Mouse (Mus musculus): ENCODE results near the gene Pex6. TPM values are rescaled to one million over a fixed set of nuclear protein-coding genes. Genes with fewer than 3 reads are reported as not detected.

Pex6 gene
- polyA plus RNA-seq, 1 experiment from 2014 or later = 10.4 TPM

DNA sequence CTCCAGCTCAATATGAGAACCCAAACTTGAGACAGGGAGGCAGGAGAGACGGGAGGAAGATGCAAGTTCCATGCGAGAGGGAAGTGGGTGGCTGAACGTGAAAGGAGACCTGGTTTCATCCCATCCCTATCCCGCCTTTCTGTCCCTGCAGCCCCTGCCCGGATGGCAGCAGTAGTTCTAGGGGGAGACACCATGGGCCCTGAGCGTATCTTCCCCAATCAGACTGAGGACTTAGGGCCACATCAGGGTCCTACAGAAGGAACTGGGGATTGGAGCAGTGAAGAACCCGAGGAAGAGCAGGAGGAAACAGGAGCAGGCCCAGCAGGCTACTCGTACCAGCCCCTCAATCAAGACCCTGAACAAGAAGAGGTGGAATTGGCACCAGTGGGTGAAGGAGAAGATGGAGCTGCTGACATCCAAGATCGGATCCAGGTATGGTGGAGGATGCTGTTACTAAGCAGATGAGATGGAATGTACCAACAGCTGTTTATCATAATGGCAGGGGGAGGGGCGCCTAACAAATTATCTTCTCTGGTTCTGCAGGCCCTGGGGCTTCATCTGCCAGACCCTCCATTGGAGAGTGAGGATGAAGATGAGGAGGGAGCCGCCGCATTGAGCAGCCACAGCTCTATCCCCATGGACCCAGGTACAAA is 29.7 kb upstream of the Pex6 start:
- Histone ChIP-seq H3K4me1 (replicated peaks; ENCODE audit: control insufficient read depth, insufficient read depth, low read length) (peaks cover 3% of the 10 kb centered on the region; the same call in 1 of the 2 replicates), H3K4me3 (ENCODE audit: low read depth, low read length) (peak overlapping the region; percentile 87), H3K27me3 (replicated peaks; ENCODE audit: control insufficient read depth, insufficient read depth, low read length) (no peaks in the 10 kb centered on the region), H3K4me2 (replicated peaks; ENCODE audit: low read depth) (peak overlapping the region; percentile 89), H3K9ac (ENCODE audit: low read depth, low read length) (peak overlapping the region; percentile 67), H3K27ac (ENCODE audit: low read depth, low read length) (0 out of 2 replicates have a peak overlapping the region, but pooled peaks have one; percentile 50), H3K9me3 (ENCODE audit: control insufficient read depth) (no peaks in the 10 kb centered on the region), H3K36me3 (ENCODE audit: control insufficient read depth, insufficient read depth) (peaks cover 48% of the 10 kb centered on the region)
- WGBS = 21% methylated on average over 12 of the region's 12 CpGs
- no peak for ATAC-seq
- TF ChIP-seq CTCF (IDR thresholded peaks at IDR 0.05; ENCODE audit: low read depth) = no peak

DNA sequence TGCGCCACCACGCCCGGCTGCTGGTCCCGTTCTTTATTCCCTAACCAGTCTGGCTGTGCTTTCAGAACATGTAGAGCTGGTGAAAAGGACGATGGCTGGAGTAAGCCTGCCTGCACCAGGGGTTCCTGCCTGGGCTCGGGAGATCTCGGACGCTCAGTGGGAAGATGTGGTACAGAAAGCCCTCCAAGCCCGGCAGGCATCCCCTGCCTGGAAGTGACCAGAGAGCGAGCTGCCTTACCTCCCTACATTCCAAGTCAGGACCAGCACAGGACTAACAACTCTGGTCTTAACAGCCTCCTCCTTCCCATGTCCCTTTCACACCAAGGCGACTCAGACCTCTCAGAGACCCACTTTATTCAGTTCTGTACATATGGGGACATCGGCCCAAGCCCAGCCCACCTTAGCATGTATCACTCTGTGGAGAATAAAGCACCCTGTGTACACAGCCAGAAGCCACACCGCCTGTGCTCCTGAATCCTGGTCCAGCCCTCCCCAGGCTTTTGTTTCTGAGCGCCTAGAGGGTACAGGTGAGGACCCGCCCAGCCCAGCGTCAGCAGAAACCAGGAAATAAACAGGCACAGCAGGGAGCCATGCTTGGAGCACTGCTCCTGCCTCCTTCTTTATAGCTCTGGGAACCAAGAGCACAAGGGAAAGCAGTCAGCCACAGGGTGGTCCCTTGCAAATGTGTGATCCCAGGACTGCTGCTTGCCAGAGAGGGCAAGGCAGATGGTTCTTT is 28.4 kb upstream of the Pex6 start:
- Histone ChIP-seq H3K27me3 (replicated peaks; ENCODE audit: control insufficient read depth, insufficient read depth, low read length) (no peaks in the 10 kb centered on the region), H3K4me3 (ENCODE audit: low read depth, low read length) (no peak overlapping the region), H3K27ac (ENCODE audit: low read depth, low read length) (peak overlapping the region; percentile 15; the same call in 1 of the 2 replicates), H3K9me3 (ENCODE audit: control insufficient read depth) (no peaks in the 10 kb centered on the region), H3K4me1 (replicated peaks; ENCODE audit: control insufficient read depth, insufficient read depth, low read length) (peaks cover 3% of the 10 kb centered on the region; the same call in 1 of the 2 replicates), H3K4me2 (replicated peaks; ENCODE audit: low read depth) (no peak overlapping the region), H3K36me3 (ENCODE audit: control insufficient read depth, insufficient read depth) (peaks cover 48% of the 10 kb centered on the region), H3K9ac (ENCODE audit: low read depth, low read length) (no peak overlapping the region)
- no peak for ATAC-seq
- TF ChIP-seq CTCF (IDR thresholded peaks at IDR 0.05; ENCODE audit: low read depth) = no peak
- WGBS = 76% methylated on average over 16 of the region's 16 CpGs

DNA sequence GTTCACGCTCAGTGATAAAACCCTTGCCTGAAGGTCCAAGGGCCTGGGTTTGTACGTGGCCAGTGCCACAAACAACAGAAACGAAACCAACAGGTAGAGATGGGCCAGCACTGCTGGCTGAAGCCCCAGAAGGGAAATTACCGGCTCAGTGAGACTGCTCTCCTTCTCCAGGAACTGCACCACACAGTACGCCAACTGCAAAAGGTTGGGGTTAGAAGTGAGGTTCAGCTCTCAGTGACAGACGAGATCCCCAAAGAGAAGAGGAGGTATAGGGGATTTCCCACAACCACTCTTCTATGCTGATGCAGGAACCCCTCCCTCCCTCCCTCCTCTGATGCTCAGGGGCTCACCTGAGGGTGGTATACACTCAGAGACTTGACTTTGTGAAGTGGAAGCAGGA is 25.4 kb upstream of the Pex6 start:
- 81% methylated on average over 6 of the region's 6 CpGs for WGBS
- Histone ChIP-seq H3K36me3 (ENCODE audit: control insufficient read depth, insufficient read depth) (peaks cover 58% of the 10 kb centered on the region), H3K4me1 (replicated peaks; ENCODE audit: control insufficient read depth, insufficient read depth, low read length) (peaks cover 3% of the 10 kb centered on the region; the same call in 1 of the 2 replicates), H3K27ac (ENCODE audit: low read depth, low read length) (no peak overlapping the region), H3K9ac (ENCODE audit: low read depth, low read length) (no peak overlapping the region), H3K4me2 (replicated peaks; ENCODE audit: low read depth) (no peak overlapping the region), H3K27me3 (replicated peaks; ENCODE audit: control insufficient read depth, insufficient read depth, low read length) (no peaks in the 10 kb centered on the region), H3K9me3 (ENCODE audit: control insufficient read depth) (no peaks in the 10 kb centered on the region), H3K4me3 (ENCODE audit: low read depth, low read length) (no peak overlapping the region)
- no peak for TF ChIP-seq CTCF (IDR thresholded peaks at IDR 0.05; ENCODE audit: low read depth)
- no peak for ATAC-seq

DNA sequence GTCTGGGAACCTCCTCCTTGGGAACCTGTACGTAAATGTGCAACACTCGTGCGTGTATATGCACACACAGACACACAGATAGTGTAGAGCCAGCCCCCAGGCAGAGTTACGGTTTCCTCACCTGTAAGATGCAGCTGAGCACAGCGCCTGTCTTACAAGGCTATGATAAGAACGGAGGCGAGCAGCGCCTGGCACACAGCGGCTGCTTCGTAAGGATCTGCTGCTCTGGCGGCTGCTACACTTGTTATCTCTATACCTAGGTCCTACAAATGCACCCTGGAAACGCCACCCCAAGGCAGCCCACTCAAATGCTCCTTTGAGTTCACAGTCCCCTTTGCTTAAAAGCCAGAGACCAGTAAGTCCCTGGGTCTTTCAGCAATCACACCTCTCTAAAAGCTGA is 20.6 kb upstream of the Pex6 start:
- Histone ChIP-seq H3K36me3 (ENCODE audit: control insufficient read depth, insufficient read depth) (peaks cover 42% of the 10 kb centered on the region), H3K27ac (ENCODE audit: low read depth, low read length) (no peak overlapping the region), H3K4me2 (replicated peaks; ENCODE audit: low read depth) (no peak overlapping the region), H3K27me3 (replicated peaks; ENCODE audit: control insufficient read depth, insufficient read depth, low read length) (no peaks in the 10 kb centered on the region), H3K4me3 (ENCODE audit: low read depth, low read length) (no peak overlapping the region), H3K4me1 (replicated peaks; ENCODE audit: control insufficient read depth, insufficient read depth, low read length) (no peaks in the 10 kb centered on the region), H3K9ac (ENCODE audit: low read depth, low read length) (no peak overlapping the region), H3K9me3 (ENCODE audit: control insufficient read depth) (no peaks in the 10 kb centered on the region)
- no peak for ATAC-seq
- TF ChIP-seq CTCF (IDR thresholded peaks at IDR 0.05; ENCODE audit: low read depth) = no peak
- 87% methylated on average over 12 of the region's 12 CpGs for WGBS

DNA sequence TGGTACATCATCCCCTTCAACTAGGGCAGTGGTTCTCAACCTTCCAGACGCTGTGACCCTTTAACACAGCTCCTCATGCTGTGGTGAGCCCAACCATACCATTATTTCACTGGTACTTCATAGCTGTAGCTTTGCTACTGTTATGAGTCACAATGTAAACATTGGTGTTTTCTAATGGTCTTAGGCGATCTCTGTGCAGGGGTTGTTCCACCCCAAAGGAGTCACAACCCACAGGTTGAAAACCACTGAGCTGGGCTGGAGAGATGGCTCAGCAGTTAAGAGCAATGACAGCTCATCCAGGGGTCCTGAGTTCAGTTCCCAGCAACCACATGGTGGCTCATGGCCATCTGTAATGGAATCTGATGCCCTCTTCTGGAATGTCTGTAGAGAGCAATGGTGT is 19.9 kb upstream of the Pex6 start:
- Histone ChIP-seq H3K27me3 (replicated peaks; ENCODE audit: control insufficient read depth, insufficient read depth, low read length) (no peaks in the 10 kb centered on the region), H3K9me3 (ENCODE audit: control insufficient read depth) (no peaks in the 10 kb centered on the region), H3K27ac (ENCODE audit: low read depth, low read length) (no peak overlapping the region), H3K4me2 (replicated peaks; ENCODE audit: low read depth) (no peak overlapping the region), H3K9ac (ENCODE audit: low read depth, low read length) (no peak overlapping the region), H3K4me3 (ENCODE audit: low read depth, low read length) (no peak overlapping the region), H3K36me3 (ENCODE audit: control insufficient read depth, insufficient read depth) (peaks cover 36% of the 10 kb centered on the region), H3K4me1 (replicated peaks; ENCODE audit: control insufficient read depth, insufficient read depth, low read length) (no peaks in the 10 kb centered on the region)
- 76% methylated on average over 2 of the region's 2 CpGs for WGBS
- ATAC-seq = no peak
- TF ChIP-seq CTCF (IDR thresholded peaks at IDR 0.05; ENCODE audit: low read depth) = no peak

DNA sequence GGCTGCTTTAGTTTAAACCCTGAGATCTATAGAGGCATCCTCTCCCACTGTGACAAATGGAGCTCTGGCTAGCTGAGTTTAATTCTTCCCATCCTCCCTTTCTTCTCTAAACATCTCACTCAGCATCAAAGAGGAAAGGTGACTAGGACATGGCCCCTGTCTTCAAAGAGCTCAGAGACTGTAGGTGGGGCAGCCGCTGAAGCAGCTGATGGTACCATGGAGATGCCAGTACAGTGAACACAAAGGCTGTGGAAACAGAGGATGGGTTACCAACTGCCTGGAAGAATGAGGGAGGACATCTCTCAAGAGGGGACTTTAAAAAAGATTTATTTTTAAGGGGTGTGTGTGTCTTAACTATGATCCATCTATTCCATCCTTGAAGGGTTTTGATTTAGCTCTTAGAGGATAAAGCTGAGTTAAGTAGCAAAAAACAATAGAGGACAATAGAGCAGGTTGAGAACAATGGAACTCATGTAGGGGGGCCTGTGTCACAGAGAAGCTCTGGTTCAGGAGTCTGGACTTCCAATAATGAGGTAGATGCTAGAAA is 16.7 kb upstream of the Pex6 start:
- H3K27ac ChIP-seq (ENCODE audit: low read depth, low read length) = no peak overlapping the region
- no peaks in the 10 kb centered on the region for H3K9me3 ChIP-seq (ENCODE audit: control insufficient read depth)
- H3K36me3 ChIP-seq (ENCODE audit: control insufficient read depth, insufficient read depth) = peaks cover 29% of the 10 kb centered on the region; the same call in 1 of the 2 replicates
- no peak for ATAC-seq
- no peak overlapping the region for H3K4me2 ChIP-seq (replicated peaks; ENCODE audit: low read depth)
- no peak overlapping the region for H3K9ac ChIP-seq (ENCODE audit: low read depth, low read length)
- WGBS = 79% methylated on average over 1 of the region's 1 CpGs
- no peak for TF ChIP-seq CTCF (IDR thresholded peaks at IDR 0.05; ENCODE audit: low read depth)
- H3K4me1 ChIP-seq (replicated peaks; ENCODE audit: control insufficient read depth, insufficient read depth, low read length) = no peaks in the 10 kb centered on the region; the same call in 1 of the 2 replicates
- H3K4me3 ChIP-seq (ENCODE audit: low read depth, low read length) = no peak overlapping the region
- H3K27me3 ChIP-seq (replicated peaks; ENCODE audit: control insufficient read depth, insufficient read depth, low read length) = no peaks in the 10 kb centered on the region

All from intestine, postnatal 0 days (tissue).